Mouse (Mus musculus) bone marrow macrophage, adult 2 months (primary cell): Measurements from ENCODE around the gene Syt13.

ENCODE experiments used
- CTCF ChIP-seq: IDR thresholded peaks from 2 replicates; pipeline ENCODE4 v1.5.1; 2012; ENCODE audit warnings: low read depth, mild to moderate bottlenecking, low read length, moderate library complexity
- POLR2A ChIP-seq: IDR thresholded peaks from 2 replicates; pipeline ENCODE4 v1.6.1; 2012; ENCODE audit warnings: mild to moderate bottlenecking, low read depth, low read length, borderline replicate concordance

DNA sequence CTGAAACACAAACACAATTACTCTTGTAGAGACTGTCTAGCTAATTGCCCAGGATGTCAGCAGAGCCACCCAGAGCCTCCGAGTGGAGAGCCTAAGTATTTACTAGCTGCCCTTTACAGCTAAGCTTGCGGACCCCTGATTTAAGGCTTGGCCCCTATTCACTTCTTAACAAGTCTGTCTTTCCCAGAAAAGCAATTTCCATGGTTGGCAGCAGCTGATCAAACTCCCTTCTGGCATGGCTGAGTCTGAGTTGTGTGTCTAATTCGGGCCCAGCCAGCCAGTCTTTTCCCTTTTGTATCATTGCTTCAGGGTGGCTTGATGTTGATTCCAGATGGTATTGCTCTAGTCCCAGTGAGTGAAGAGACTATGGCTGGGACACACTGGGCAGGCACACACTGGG lies 37.4 kb upstream of the Syt13 start:
- no peak for TF ChIP-seq CTCF
- TF ChIP-seq POLR2A: no peak
